Mouse (Mus musculus): ENCODE measurements around the gene Rhbg. TPM values are rescaled to one million over a fixed set of nuclear protein-coding genes. Genes with fewer than 3 reads are reported as not detected.
A peak's percentile ranks its signal among the peaks of the same experiment; 100 is the strongest.

Gene Rhbg
- total and polyA plus RNA-seq, 2 experiments from 2014 or later: 0.41 to 1.0 TPM

GRCm38 (mm10) chr3:88247666-88248065, 6.8 kb downstream of the Rhbg start:
- no peaks in the 10 kb centered on the region for H3K36me3 ChIP-seq (ENCODE audit: insufficient read depth, low read length)
- no peak overlapping the region for H3K9ac ChIP-seq (replicated peaks; ENCODE audit: low read length, poor library complexity, severe bottlenecking)
- DNase-seq (ENCODE audit: low spot score): no peak
- no peak for TF ChIP-seq CTCF (IDR thresholded peaks at IDR 0.05)
- no peak for ATAC-seq (ENCODE audit: low FRiP score)
- H3K27ac ChIP-seq (ENCODE audit: low read depth, low read length): no peak overlapping the region
- H3K4me2 ChIP-seq (ENCODE audit: low read depth, low read length, poor library complexity, severe bottlenecking): no peak overlapping the region
- H3K27me3 ChIP-seq (ENCODE audit: insufficient read depth, low read length): peaks cover 10% of the 10 kb centered on the region; the same call in 1 of the 2 replicates
- WGBS: 82% methylated on average over 9 of the region's 9 CpGs
- no peak overlapping the region for H3K4me3 ChIP-seq (ENCODE audit: low read depth, low read length)
- H3K4me1 ChIP-seq (ENCODE audit: insufficient read depth, low read length): no peaks in the 10 kb centered on the region
- H3K9me3 ChIP-seq (ENCODE audit: low read length): no peaks in the 10 kb centered on the region

- Histone ChIP-seq H3K9ac (replicated peaks; ENCODE audit: low read length, poor library complexity, severe bottlenecking) (no peak overlapping the region), H3K36me3 (ENCODE audit: insufficient read depth, low read length) (no peaks in the 10 kb centered on the region), H3K4me3 (ENCODE audit: low read depth, low read length) (no peak overlapping the region), H3K9me3 (ENCODE audit: low read length) (no peaks in the 10 kb centered on the region), H3K27ac (ENCODE audit: low read depth, low read length) (no peak overlapping the region), H3K4me1 (ENCODE audit: insufficient read depth, low read length) (no peaks in the 10 kb centered on the region), H3K4me2 (ENCODE audit: low read depth, low read length, poor library complexity, severe bottlenecking) (no peak overlapping the region), H3K27me3 (ENCODE audit: insufficient read depth, low read length) (peaks cover 18% of the 10 kb centered on the region)
- ATAC-seq (ENCODE audit: low FRiP score) (no peak), DNase-seq (ENCODE audit: low spot score) (peak; percentile 71)
- TF ChIP-seq CTCF (IDR thresholded peaks at IDR 0.05): peak; percentile 78
- WGBS: 20% methylated on average over 13 of the region's 13 CpGs
These were observed 8.7 kb downstream of the Rhbg start for GRCm38 (mm10) chr3:88245811-88246210.

- DNase-seq (ENCODE audit: low spot score) (peak; percentile 64), ATAC-seq (ENCODE audit: low FRiP score) (no peak)
- no peaks in the 10 kb centered on the region for H3K36me3 ChIP-seq (ENCODE audit: insufficient read depth, low read length)
- H3K4me1 ChIP-seq (ENCODE audit: insufficient read depth, low read length): no peaks in the 10 kb centered on the region
- H3K9ac ChIP-seq (replicated peaks; ENCODE audit: low read length, poor library complexity, severe bottlenecking): no peak overlapping the region
- H3K27me3 ChIP-seq (ENCODE audit: insufficient read depth, low read length): peaks cover 24% of the 10 kb centered on the region
- TF ChIP-seq CTCF (IDR thresholded peaks at IDR 0.05): peak; percentile 84
- no peak overlapping the region for H3K4me3 ChIP-seq (ENCODE audit: low read depth, low read length)
- no peak overlapping the region for H3K4me2 ChIP-seq (ENCODE audit: low read depth, low read length, poor library complexity, severe bottlenecking)
- H3K9me3 ChIP-seq (ENCODE audit: low read length): no peaks in the 10 kb centered on the region
- WGBS: 4% methylated on average over 2 of the region's 2 CpGs
- no peak overlapping the region for H3K27ac ChIP-seq (ENCODE audit: low read depth, low read length)
These were observed 10.4 kb downstream of the Rhbg start for GRCm38 (mm10) chr3:88244071-88244470.

GRCm38 (mm10) chr3:88242531-88242930, 12.0 kb downstream of the Rhbg start:
- Histone ChIP-seq H3K36me3 (ENCODE audit: insufficient read depth, low read length) (no peaks in the 10 kb centered on the region), H3K27me3 (ENCODE audit: insufficient read depth, low read length) (peaks cover 24% of the 10 kb centered on the region), H3K9me3 (ENCODE audit: low read length) (no peaks in the 10 kb centered on the region), H3K4me2 (ENCODE audit: low read depth, low read length, poor library complexity, severe bottlenecking) (no peak overlapping the region), H3K4me1 (ENCODE audit: insufficient read depth, low read length) (no peaks in the 10 kb centered on the region), H3K9ac (replicated peaks; ENCODE audit: low read length, poor library complexity, severe bottlenecking) (no peak overlapping the region), H3K4me3 (ENCODE audit: low read depth, low read length) (no peak overlapping the region), H3K27ac (ENCODE audit: low read depth, low read length) (peak overlapping the region; percentile 38; the same call in 1 of the 2 replicates)
- 1% methylated on average over 13 of the region's 13 CpGs for WGBS
- peak; percentile 90 for DNase-seq (ENCODE audit: low spot score)
- peak; percentile 94 for TF ChIP-seq CTCF (IDR thresholded peaks at IDR 0.05)
- ATAC-seq (ENCODE audit: low FRiP score): peak; percentile 62

GRCm38 (mm10) chr3:88241045-88241786, 13.3 kb downstream of the Rhbg start:
- DNase-seq (ENCODE audit: low spot score): peak; percentile 62
- no peak for TF ChIP-seq CTCF (IDR thresholded peaks at IDR 0.05)
- H3K36me3 ChIP-seq (ENCODE audit: insufficient read depth, low read length): no peaks in the 10 kb centered on the region
- H3K27me3 ChIP-seq (ENCODE audit: insufficient read depth, low read length): peaks cover 24% of the 10 kb centered on the region
- WGBS: 4% methylated on average over 46 of the region's 48 CpGs
- no peaks in the 10 kb centered on the region for H3K9me3 ChIP-seq (ENCODE audit: low read length)
- ATAC-seq (ENCODE audit: low FRiP score): no peak
- H3K27ac ChIP-seq (ENCODE audit: low read depth, low read length): peak overlapping the region; percentile 51
- H3K9ac ChIP-seq (replicated peaks; ENCODE audit: low read length, poor library complexity, severe bottlenecking): no peak overlapping the region; the same call in 1 of the 2 replicates
- H3K4me3 ChIP-seq (ENCODE audit: low read depth, low read length): 0 out of 2 replicates have a peak overlapping the region, but pooled peaks have one; percentile 5
- peak overlapping the region; percentile 29 for H3K4me2 ChIP-seq (ENCODE audit: low read depth, low read length, poor library complexity, severe bottlenecking)
- no peaks in the 10 kb centered on the region for H3K4me1 ChIP-seq (ENCODE audit: insufficient read depth, low read length)

GRCm38 (mm10) chr3:88239446-88239845, 15.1 kb downstream of the Rhbg start:
- DNase-seq (ENCODE audit: low spot score): no peak
- H3K4me2 ChIP-seq (ENCODE audit: low read depth, low read length, poor library complexity, severe bottlenecking): no peak overlapping the region
- H3K4me1 ChIP-seq (ENCODE audit: insufficient read depth, low read length): no peaks in the 10 kb centered on the region

More at GRCm38 (mm10) chr3:88239446-88239845, 15.1 kb downstream of the Rhbg start:
- no peak for TF ChIP-seq CTCF (IDR thresholded peaks at IDR 0.05)
- no peaks in the 10 kb centered on the region for H3K36me3 ChIP-seq (ENCODE audit: insufficient read depth, low read length)
- no peak overlapping the region for H3K9ac ChIP-seq (replicated peaks; ENCODE audit: low read length, poor library complexity, severe bottlenecking)
- WGBS: 53% methylated on average over 4 of the region's 4 CpGs
- peaks cover 24% of the 10 kb centered on the region for H3K27me3 ChIP-seq (ENCODE audit: insufficient read depth, low read length)
- 0 out of 2 replicates have a peak, but pooled peaks have one; percentile 10 for ATAC-seq (ENCODE audit: low FRiP score)
- H3K27ac ChIP-seq (ENCODE audit: low read depth, low read length): 0 out of 2 replicates have a peak overlapping the region, but pooled peaks have one; percentile 26
- no peak overlapping the region for H3K4me3 ChIP-seq (ENCODE audit: low read depth, low read length)
- H3K9me3 ChIP-seq (ENCODE audit: low read length): no peaks in the 10 kb centered on the region

All from midbrain, postnatal 0 days (tissue).